Mouse (Mus musculus) CH12.LX (cell line): ENCODE measurements around the gene Tagln3.

Source experiments
- CTCF ChIP-seq, 2 experiments: IDR thresholded peaks in 1 of 2; conservative IDR thresholded peaks in 1 of 2; 2 replicates each; pipeline ENCODE4 v1.5.1; 2011 to 2012; ENCODE audit warnings: low read depth in 2 of 2, low read length in 2 of 2, improper control_type of control experiment in 1 of 2, inconsistent platforms in 1 of 2, mild to moderate bottlenecking in 1 of 2, moderate library complexity in 1 of 2
- E2F4 ChIP-seq: IDR thresholded peaks from 2 replicates; pipeline ENCODE4 v1.6.1; 2011; ENCODE audit warnings: low read depth, low read length, improper control_type of control experiment; ENCODE audit not compliant: insufficient replicate concordance
- EP300 ChIP-seq: IDR thresholded peaks from 2 replicates; pipeline ENCODE4 v1.6.1; 2011; ENCODE audit warnings: low read length, improper control_type of control experiment
- ETS1 ChIP-seq: conservative IDR thresholded peaks from 2 replicates; pipeline ENCODE4 v1.6.1; 2012; ENCODE audit warnings: low read depth, mild to moderate bottlenecking, inconsistent platforms, low read length, improper control_type of control experiment, moderate library complexity
- MAFK ChIP-seq: IDR thresholded peaks from 2 replicates; pipeline ENCODE4 v1.6.1; 2011; ENCODE audit warnings: low read length, improper control_type of control experiment; ENCODE audit not compliant: insufficient replicate concordance
- MAX ChIP-seq: IDR thresholded peaks from 2 replicates; pipeline ENCODE4 v1.6.1; 2011; ENCODE audit warnings: low read length, improper control_type of control experiment
- NRF1 ChIP-seq: IDR thresholded peaks from 2 replicates; pipeline ENCODE4 v1.6.1; 2014; ENCODE audit warnings: low read depth, mild to moderate bottlenecking, inconsistent platforms, low read length, improper control_type of control experiment, moderate library complexity
- POLR2A ChIP-seq: IDR thresholded peaks from 2 replicates; pipeline ENCODE4 v1.6.1; 2011; ENCODE audit warnings: low read depth, mild to moderate bottlenecking, improper control_type of control experiment, low read length
- USF1 ChIP-seq: IDR thresholded peaks from 2 replicates; pipeline ENCODE4 v1.6.1; 2014; ENCODE audit warnings: low read depth, mild to moderate bottlenecking, inconsistent platforms, low read length, improper control_type of control experiment
- USF2 ChIP-seq: conservative IDR thresholded peaks from 2 replicates; pipeline ENCODE4 v1.6.1; 2011; ENCODE audit warnings: low read depth, low read length, improper control_type of control experiment
- ZMIZ1 ChIP-seq: IDR thresholded peaks from 2 replicates; pipeline ENCODE4 v1.6.1; 2012; ENCODE audit warnings: low read depth, mild to moderate bottlenecking, inconsistent platforms, low read length, improper control_type of control experiment
- ZNF384 ChIP-seq: IDR thresholded peaks from 2 replicates; pipeline ENCODE4 v1.6.1; 2012; ENCODE audit warnings: low read depth, low read length, improper control_type of control experiment, inconsistent platforms

- TF ChIP-seq ZMIZ1 (no peak), USF1 (no peak), ZNF384 (no peak), USF2 (no peak), POLR2A (no peak), CTCF (conservative IDR thresholded peaks at IDR 0.05 in 1 of 2, IDR thresholded peaks at IDR 0.05 in 1 of 2; ENCODE audit: low read depth in 2 of 2, low read length in 2 of 2) (no peak), MAFK (no peak), NRF1 (no peak), EP300 (no peak), ETS1 (no peak), E2F4 (no peak), MAX (no peak)
Observed at GRCm38 (mm10) chr16:45724742-45725102, 314 bp upstream of the Tagln3 start.
